Mouse (Mus musculus) kidney, embryonic 15.5 days (tissue): ENCODE results near the gene Rab11fip4. TPM values are rescaled to one million over a fixed set of nuclear protein-coding genes. Genes with fewer than 3 reads are reported as not detected.

Experiments
- ATAC-seq: fragments of 200-750 bp; cut with Nextera tagmentation; replicated peaks from 2 replicates; pipeline ENCODE4 v1.8.0; 2017; ENCODE audit warnings: moderate TSS enrichment; ENCODE audit not compliant: low FRiP score
- H3K27ac ChIP-seq: fragments of 300-500 bp; sonication (generic); 2 replicates; pipeline ENCODE4 v1.5.1; 2015; ENCODE audit warnings: mild to moderate bottlenecking, inconsistent platforms
- H3K27me3 ChIP-seq: fragments of 300-500 bp; sonication (generic); 2 replicates; pipeline ENCODE4 v1.6.1; 2015; ENCODE audit warnings: inconsistent platforms
- H3K36me3 ChIP-seq: fragments of 300-500 bp; sonication (generic); 2 replicates; pipeline ENCODE4 v1.6.1; 2015; ENCODE audit warnings: inconsistent platforms
- H3K4me1 ChIP-seq: fragments of 300-500 bp; sonication (generic); 2 replicates; pipeline ENCODE4 v1.6.1; 2015; ENCODE audit warnings: inconsistent platforms
- H3K4me2 ChIP-seq: fragments of 300-500 bp; sonication (generic); 2 replicates; pipeline ENCODE4 v1.6.1; 2015; ENCODE audit warnings: moderate library complexity, mild to moderate bottlenecking, inconsistent platforms
- H3K4me3 ChIP-seq: fragments of 300-500 bp; sonication (generic); replicated peaks from 2 replicates; pipeline ENCODE4 v1.5.1; 2015; ENCODE audit warnings: mild to moderate bottlenecking, inconsistent platforms
- H3K9ac ChIP-seq: fragments of 300-500 bp; sonication (generic); 2 replicates; pipeline ENCODE4 v1.6.1; 2015; ENCODE audit warnings: mild to moderate bottlenecking, inconsistent platforms
- H3K9me3 ChIP-seq: fragments of 300-500 bp; sonication (generic); replicated peaks from 2 replicates; pipeline ENCODE4 v1.6.1; 2016; ENCODE audit warnings: inconsistent platforms
- WGBS: fragments of 180-500 bp; shearing (Covaris S2); methylation state at CpG from one replicate; pipeline ENCODE4 v1.1.7; 2015; ENCODE audit warnings: mixed read lengths; 5-methylcytosine and 5-hydroxymethylcytosine counted together
- polyA plus RNA-seq: library from polyadenylated mRNA; unstranded; fragments of >200 nt; fragmentation: Nextera tagmentation; extraction: Ambion mirVana; gene quantifications from 2 replicates; pipeline ENCODE4 v1.2.1, GENCODE M21; 2015

Rab11fip4 gene
- polyA plus RNA-seq, 1 experiment from 2014 or later: 9.6 TPM

GRCm38 (mm10) chr11:79623029-79623428 lies 32.0 kb downstream of the Rab11fip4 start:
- no peaks in the 10 kb centered on the region for H3K27me3 ChIP-seq
- H3K9me3 ChIP-seq: no peaks in the 10 kb centered on the region
- H3K4me1 ChIP-seq: no peaks in the 10 kb centered on the region
- H3K4me3 ChIP-seq: no peak overlapping the region
- no peak overlapping the region for H3K4me2 ChIP-seq
- no peaks in the 10 kb centered on the region for H3K36me3 ChIP-seq
- WGBS: 80% methylated on average over 5 of the region's 5 CpGs
- no peak overlapping the region for H3K9ac ChIP-seq
- no peak for ATAC-seq
- no peak overlapping the region for H3K27ac ChIP-seq

GRCm38 (mm10) chr11:79624801-79625302 lies 33.8 kb downstream of the Rab11fip4 start:
- ATAC-seq: no peak
- WGBS: 16% methylated on average over 4 of the region's 4 CpGs

GRCm38 (mm10) chr11:79628716-79629115 lies 37.7 kb downstream of the Rab11fip4 start:
- H3K4me1 ChIP-seq: peaks cover 20% of the 10 kb centered on the region
- H3K9me3 ChIP-seq: no peaks in the 10 kb centered on the region
- no peaks in the 10 kb centered on the region for H3K27me3 ChIP-seq
- WGBS: 80% methylated on average over 3 of the region's 3 CpGs
- no peak overlapping the region for H3K4me3 ChIP-seq
- no peaks in the 10 kb centered on the region for H3K36me3 ChIP-seq
- H3K4me2 ChIP-seq: no peak overlapping the region
- no peak for ATAC-seq
- H3K27ac ChIP-seq: peak overlapping the region; percentile 92; the same call in 1 of the 2 replicates
- H3K9ac ChIP-seq: no peak overlapping the region

More at GRCm38 (mm10) chr11:79624801-79625302, 33.8 kb downstream of the Rab11fip4 start:
- Histone ChIP-seq H3K36me3 (no peaks in the 10 kb centered on the region), H3K4me3 (no peak overlapping the region), H3K9me3 (no peaks in the 10 kb centered on the region), H3K9ac (no peak overlapping the region), H3K27ac (no peak overlapping the region), H3K27me3 (no peaks in the 10 kb centered on the region), H3K4me2 (no peak overlapping the region), H3K4me1 (peaks cover 9% of the 10 kb centered on the region)

- ATAC-seq: peak; percentile 69
- 48% methylated on average over 7 of the region's 7 CpGs for WGBS
- H3K9me3 ChIP-seq: no peaks in the 10 kb centered on the region
- no peaks in the 10 kb centered on the region for H3K27me3 ChIP-seq
- H3K36me3 ChIP-seq: no peaks in the 10 kb centered on the region
- no peak overlapping the region for H3K4me3 ChIP-seq
- peaks cover 20% of the 10 kb centered on the region for H3K4me1 ChIP-seq
- peak overlapping the region; percentile 92 for H3K27ac ChIP-seq
- no peak overlapping the region for H3K4me2 ChIP-seq
- H3K9ac ChIP-seq: no peak overlapping the region
These were observed 38.9 kb downstream of the Rab11fip4 start for GRCm38 (mm10) chr11:79629752-79630374.

- Histone ChIP-seq H3K4me3 (no peak overlapping the region), H3K4me2 (no peak overlapping the region), H3K4me1 (peaks cover 20% of the 10 kb centered on the region), H3K27me3 (no peaks in the 10 kb centered on the region), H3K36me3 (no peaks in the 10 kb centered on the region), H3K9ac (no peak overlapping the region), H3K9me3 (no peaks in the 10 kb centered on the region), H3K27ac (peak overlapping the region; percentile 92)
- peak; percentile 75 for ATAC-seq
- WGBS: 26% methylated on average over 6 of the region's 6 CpGs
These were observed 39.5 kb downstream of the Rab11fip4 start for GRCm38 (mm10) chr11:79630521-79630920.

- Histone ChIP-seq H3K9ac (no peak overlapping the region), H3K9me3 (no peaks in the 10 kb centered on the region), H3K4me1 (peaks cover 20% of the 10 kb centered on the region), H3K27ac (no peak overlapping the region), H3K27me3 (no peaks in the 10 kb centered on the region), H3K4me3 (no peak overlapping the region), H3K36me3 (no peaks in the 10 kb centered on the region), H3K4me2 (no peak overlapping the region)
- 74% methylated on average over 8 of the region's 8 CpGs for WGBS
- no peak for ATAC-seq
These were observed 42.4 kb downstream of the Rab11fip4 start for GRCm38 (mm10) chr11:79633366-79633765.

GRCm38 (mm10) chr11:79635661-79636449 lies 44.8 kb downstream of the Rab11fip4 start:
- Histone ChIP-seq H3K4me3 (no peak overlapping the region), H3K9ac (no peak overlapping the region), H3K36me3 (no peaks in the 10 kb centered on the region), H3K27me3 (no peaks in the 10 kb centered on the region), H3K27ac (no peak overlapping the region), H3K4me1 (peaks cover 3% of the 10 kb centered on the region), H3K9me3 (no peaks in the 10 kb centered on the region), H3K4me2 (no peak overlapping the region)
- 77% methylated on average over 6 of the region's 6 CpGs for WGBS
- ATAC-seq: no peak

- Histone ChIP-seq H3K36me3 (no peaks in the 10 kb centered on the region), H3K4me2 (no peak overlapping the region), H3K4me1 (peaks cover 8% of the 10 kb centered on the region; the same call in 1 of the 2 replicates), H3K27ac (no peak overlapping the region), H3K9ac (no peak overlapping the region), H3K4me3 (no peak overlapping the region), H3K9me3 (no peaks in the 10 kb centered on the region), H3K27me3 (no peaks in the 10 kb centered on the region)
- WGBS: 84% methylated on average over 1 of the region's 1 CpGs
- ATAC-seq: no peak
These were observed 45.5 kb downstream of the Rab11fip4 start for GRCm38 (mm10) chr11:79636481-79636880.

- no peaks in the 10 kb centered on the region for H3K27me3 ChIP-seq
- no peak overlapping the region for H3K9ac ChIP-seq
- no peak for ATAC-seq
- no peaks in the 10 kb centered on the region for H3K9me3 ChIP-seq
- no peak overlapping the region for H3K4me2 ChIP-seq
- H3K4me3 ChIP-seq: no peak overlapping the region
- 89% methylated on average over 5 of the region's 5 CpGs for WGBS
- H3K4me1 ChIP-seq: peaks cover 22% of the 10 kb centered on the region
- no peak overlapping the region for H3K27ac ChIP-seq
- H3K36me3 ChIP-seq: no peaks in the 10 kb centered on the region
These were observed 47.7 kb downstream of the Rab11fip4 start for GRCm38 (mm10) chr11:79638691-79639090.

- no peak overlapping the region for H3K4me2 ChIP-seq
- 39% methylated on average over 8 of the region's 8 CpGs for WGBS
- no peaks in the 10 kb centered on the region for H3K9me3 ChIP-seq
- no peaks in the 10 kb centered on the region for H3K36me3 ChIP-seq
- H3K9ac ChIP-seq: no peak overlapping the region
- no peak overlapping the region for H3K4me3 ChIP-seq
- no peaks in the 10 kb centered on the region for H3K27me3 ChIP-seq
- H3K4me1 ChIP-seq: peaks cover 47% of the 10 kb centered on the region
- H3K27ac ChIP-seq: 0 out of 2 replicates have a peak overlapping the region, but pooled peaks have one; percentile 37
- ATAC-seq: no peak
These were observed 50.1 kb downstream of the Rab11fip4 start for GRCm38 (mm10) chr11:79640940-79641733.

- Histone ChIP-seq H3K27me3 (0 out of 2 replicates have a peak, but pooled peaks cover 2% of the 10 kb centered on the region), H3K4me1 (peaks cover 69% of the 10 kb centered on the region), H3K4me2 (no peak overlapping the region), H3K36me3 (no peaks in the 10 kb centered on the region), H3K9ac (no peak overlapping the region), H3K4me3 (no peak overlapping the region), H3K9me3 (no peaks in the 10 kb centered on the region), H3K27ac (peak overlapping the region; percentile 85)
- WGBS: 26% methylated on average over 9 of the region's 9 CpGs
- ATAC-seq: peak; percentile 44
These were observed 52.7 kb downstream of the Rab11fip4 start for GRCm38 (mm10) chr11:79643730-79644129.
